Mouse (Mus musculus) stomach, embryonic 15.5 days (tissue): ENCODE measurements at regions not wholly inside any gene's neighbourhood (a gene's known extent, or its start where the extent isn't known, plus 50 kb on each side); places are given as distances from the start of the nearest gene placed in this dataset.

Experiments used
- ATAC-seq: fragments of 200-750 bp; cut with Nextera tagmentation; 2 replicates; pipeline ENCODE4 v1.8.0; 2017; ENCODE audit warnings: low read depth, moderate number of reproducible peaks, moderate TSS enrichment; ENCODE audit not compliant: insufficient read depth, low FRiP score
- H3K27ac ChIP-seq: fragments of 300-500 bp; sonication (generic); 2 replicates; pipeline ENCODE4 v1.5.1; 2015; ENCODE audit warnings: mild to moderate bottlenecking, inconsistent platforms
- H3K27me3 ChIP-seq: fragments of 300-500 bp; sonication (generic); replicated peaks from 2 replicates; pipeline ENCODE4 v1.6.1; 2015; ENCODE audit warnings: inconsistent platforms
- H3K36me3 ChIP-seq: fragments of 300-500 bp; sonication (generic); 2 replicates; pipeline ENCODE4 v1.6.1; 2015; ENCODE audit warnings: inconsistent platforms
- H3K4me1 ChIP-seq: fragments of 300-500 bp; sonication (generic); 2 replicates; pipeline ENCODE4 v1.6.1; 2015; ENCODE audit warnings: inconsistent platforms
- H3K4me2 ChIP-seq: fragments of 300-500 bp; sonication (generic); 2 replicates; pipeline ENCODE4 v1.6.1; 2015; ENCODE audit warnings: mild to moderate bottlenecking, inconsistent platforms
- H3K4me3 ChIP-seq: fragments of 300-500 bp; sonication (generic); replicated peaks from 2 replicates; pipeline ENCODE4 v1.5.1; 2015; ENCODE audit warnings: inconsistent platforms
- H3K9ac ChIP-seq: fragments of 300-500 bp; sonication (generic); 2 replicates; pipeline ENCODE4 v1.6.1; 2015; ENCODE audit warnings: inconsistent platforms
- H3K9me3 ChIP-seq: fragments of 300-500 bp; sonication (generic); 2 replicates; pipeline ENCODE4 v1.6.1; 2016; ENCODE audit warnings: inconsistent platforms
- WGBS: fragments of 180-500 bp; shearing (Covaris S2); methylation state at CpG from one replicate; pipeline ENCODE4 v1.1.7; 2015; 5-methylcytosine and 5-hydroxymethylcytosine counted together

DNA sequence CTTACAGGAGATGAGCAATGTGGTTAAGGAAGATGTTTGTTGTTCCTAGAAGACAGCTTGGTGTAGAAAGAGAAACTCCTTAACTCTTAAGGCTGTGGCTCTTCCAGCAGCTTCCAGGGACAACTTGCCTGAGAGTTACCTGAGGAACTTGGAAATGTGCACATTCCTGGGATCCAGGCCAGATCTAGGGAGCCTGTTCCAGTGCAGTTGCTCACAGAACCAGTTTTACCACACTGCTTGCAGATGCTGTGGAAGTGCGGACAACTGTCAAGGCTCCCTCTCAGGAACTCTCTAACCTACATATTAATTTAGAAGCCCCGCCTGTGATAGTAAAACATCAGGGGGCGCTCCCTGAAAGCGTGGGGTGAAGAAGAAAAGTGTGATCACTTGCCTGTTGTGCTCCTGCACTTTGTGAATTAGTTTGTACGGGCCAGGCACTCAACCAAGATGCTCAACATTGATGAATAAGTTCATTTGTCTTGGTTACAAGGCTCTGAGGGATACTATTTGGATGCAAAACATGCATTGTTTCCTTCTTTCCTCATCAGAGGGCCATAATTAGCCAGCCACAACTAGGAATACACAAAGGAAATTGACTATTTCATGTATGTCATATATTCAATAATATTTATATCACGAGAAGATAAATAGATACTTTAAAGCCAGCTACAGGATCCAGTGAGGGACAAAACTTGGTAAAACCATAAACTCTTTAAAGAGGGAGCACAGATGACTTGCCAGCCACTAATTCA lies 357.1 kb upstream of the Adgrl2 start:
- no peak for ATAC-seq
- Histone ChIP-seq H3K4me2 (no peak overlapping the region), H3K9me3 (no peaks in the 10 kb centered on the region), H3K36me3 (no peaks in the 10 kb centered on the region), H3K9ac (no peak overlapping the region), H3K4me3 (no peak overlapping the region), H3K27ac (no peak overlapping the region; the same call in 1 of the 2 replicates), H3K4me1 (peaks cover 3% of the 10 kb centered on the region; the same call in 1 of the 2 replicates), H3K27me3 (no peaks in the 10 kb centered on the region)
- WGBS: 37% methylated on average over 6 of the region's 6 CpGs

DNA sequence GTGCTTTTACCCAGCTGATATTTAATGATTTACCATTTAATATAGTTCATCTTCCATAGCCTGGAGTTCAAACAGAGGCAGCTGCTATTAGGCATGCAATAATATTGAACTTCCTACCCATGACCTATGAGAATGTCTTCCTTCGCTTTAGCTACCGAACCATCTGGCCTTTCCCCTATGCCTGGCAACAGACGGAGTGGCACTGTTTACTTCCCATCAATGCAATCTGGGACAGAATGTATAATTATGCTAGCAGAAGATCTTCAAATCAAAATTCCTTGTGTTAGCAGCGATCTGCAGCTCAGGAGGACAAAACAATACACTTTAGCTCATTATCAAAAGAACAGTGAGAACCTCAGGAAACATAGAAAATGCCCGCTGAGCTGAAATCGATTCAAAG lies 352.2 kb upstream of the Adgrl2 start:
- H3K27ac ChIP-seq: no peak overlapping the region
- no peaks in the 10 kb centered on the region for H3K36me3 ChIP-seq
- H3K4me1 ChIP-seq: no peaks in the 10 kb centered on the region; the same call in 1 of the 2 replicates
- H3K9me3 ChIP-seq: no peaks in the 10 kb centered on the region
- H3K4me3 ChIP-seq: no peak overlapping the region
- ATAC-seq: no peak
- no peak overlapping the region for H3K4me2 ChIP-seq
- no peak overlapping the region for H3K9ac ChIP-seq
- 76% methylated on average over 6 of the region's 6 CpGs for WGBS
- no peaks in the 10 kb centered on the region for H3K27me3 ChIP-seq

DNA sequence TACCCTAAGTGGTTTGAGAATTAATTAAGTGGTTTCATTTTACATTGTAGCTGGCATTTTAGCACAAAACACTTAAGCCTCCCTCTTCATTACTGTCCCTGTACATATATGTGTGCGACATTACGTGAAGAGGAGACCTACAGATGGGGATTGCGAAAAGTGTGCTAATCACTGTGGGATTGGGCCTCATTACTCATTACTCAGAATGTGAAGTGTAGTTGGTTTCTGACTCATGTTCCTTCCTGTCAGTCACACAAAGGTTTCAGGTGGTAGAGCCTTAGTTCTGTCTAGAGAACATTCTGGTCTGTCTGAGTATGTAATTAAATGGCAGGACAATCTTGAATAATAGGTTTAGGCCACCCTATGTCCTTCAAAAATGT lies 349.0 kb upstream of the Adgrl2 start:
- H3K36me3 ChIP-seq: no peaks in the 10 kb centered on the region
- H3K9me3 ChIP-seq: no peaks in the 10 kb centered on the region
- 94% methylated on average over 3 of the region's 3 CpGs for WGBS
- H3K4me2 ChIP-seq: no peak overlapping the region
- no peak for ATAC-seq
- no peak overlapping the region for H3K27ac ChIP-seq
- no peaks in the 10 kb centered on the region for H3K4me1 ChIP-seq
- no peak overlapping the region for H3K9ac ChIP-seq
- no peaks in the 10 kb centered on the region for H3K27me3 ChIP-seq
- H3K4me3 ChIP-seq: no peak overlapping the region

DNA sequence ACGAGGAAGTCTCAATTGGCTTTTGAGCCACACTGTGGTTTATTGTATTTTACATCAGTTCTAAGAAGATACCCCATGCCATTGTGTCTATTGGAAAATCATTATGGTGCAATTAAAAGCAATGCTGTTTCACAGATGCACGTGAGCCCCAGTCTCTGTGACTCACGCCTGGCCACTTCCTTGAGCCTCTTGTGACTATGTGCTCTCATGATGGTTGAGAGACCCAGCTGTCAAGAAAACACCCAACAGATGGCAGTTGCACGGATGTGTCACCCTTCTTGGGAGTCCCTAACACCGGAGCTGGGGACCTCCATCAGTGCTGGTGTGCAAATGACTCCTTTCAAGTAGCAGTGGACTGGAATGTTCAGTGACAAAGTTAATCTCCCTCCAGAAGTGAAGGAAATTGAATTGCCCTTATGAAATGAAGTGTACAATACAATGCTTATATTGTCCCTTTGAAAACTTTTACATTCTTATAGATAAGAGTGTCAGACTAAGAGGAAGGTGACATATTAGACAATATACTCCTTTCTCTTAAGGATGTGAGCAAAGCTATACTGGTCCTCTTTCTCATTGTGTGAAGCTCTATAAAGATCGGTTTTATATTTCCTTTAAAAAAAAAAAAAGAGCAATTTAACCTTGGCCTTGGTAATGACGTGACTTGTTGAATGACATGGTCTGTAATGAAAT lies 348.5 kb upstream of the Adgrl2 start:
- Histone ChIP-seq H3K9ac (no peak overlapping the region), H3K27me3 (no peaks in the 10 kb centered on the region), H3K9me3 (no peaks in the 10 kb centered on the region), H3K4me2 (no peak overlapping the region), H3K36me3 (no peaks in the 10 kb centered on the region), H3K4me3 (no peak overlapping the region), H3K4me1 (no peaks in the 10 kb centered on the region), H3K27ac (no peak overlapping the region)
- 67% methylated on average over 7 of the region's 7 CpGs for WGBS
- ATAC-seq: no peak

DNA sequence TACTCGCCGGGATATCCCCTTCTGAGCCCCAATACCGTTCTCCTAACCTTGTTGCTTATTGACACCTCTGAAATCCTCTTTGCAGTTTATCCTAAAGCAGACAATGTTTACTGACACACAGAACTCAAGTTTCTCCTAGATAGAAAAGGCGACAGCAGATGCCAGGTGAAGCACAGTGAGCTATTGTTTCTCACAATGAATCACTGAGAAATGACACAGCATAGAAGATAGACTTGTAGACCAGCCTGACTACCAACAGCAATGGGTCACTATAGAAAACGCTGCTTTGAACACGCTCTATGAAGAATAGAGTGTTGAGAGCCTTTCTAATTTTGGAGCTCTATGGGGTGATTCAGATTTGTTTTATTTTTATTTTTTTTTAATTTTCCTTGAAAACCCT lies 344.9 kb upstream of the Adgrl2 start:
- Histone ChIP-seq H3K4me2 (no peak overlapping the region), H3K9me3 (no peaks in the 10 kb centered on the region), H3K27me3 (no peaks in the 10 kb centered on the region), H3K36me3 (no peaks in the 10 kb centered on the region), H3K4me1 (peaks cover 7% of the 10 kb centered on the region; the same call in 1 of the 2 replicates), H3K9ac (no peak overlapping the region), H3K27ac (no peak overlapping the region), H3K4me3 (no peak overlapping the region)
- 74% methylated on average over 6 of the region's 6 CpGs for WGBS
- ATAC-seq: no peak

DNA sequence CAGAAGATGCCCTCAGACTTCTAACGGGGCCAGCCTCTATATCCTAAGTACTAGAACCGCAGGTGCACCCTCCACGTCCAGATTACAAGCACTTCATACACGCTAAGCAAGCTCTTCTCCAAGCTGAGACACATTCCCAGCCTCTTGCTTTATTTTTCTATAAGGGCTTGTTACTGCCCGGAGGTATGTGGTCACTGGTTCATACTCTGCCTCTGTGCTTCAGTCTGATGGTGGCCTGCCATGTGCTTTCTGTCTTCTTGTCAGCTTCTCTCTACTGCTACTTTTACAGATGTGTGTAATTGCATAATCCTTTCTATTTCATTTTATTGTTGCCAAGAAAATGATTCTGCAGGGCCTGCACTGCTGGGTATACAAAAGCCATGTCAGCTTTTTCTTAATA lies 343.3 kb upstream of the Adgrl2 start:
- Histone ChIP-seq H3K27me3 (no peaks in the 10 kb centered on the region), H3K4me3 (no peak overlapping the region), H3K27ac (no peak overlapping the region), H3K9me3 (no peaks in the 10 kb centered on the region), H3K36me3 (no peaks in the 10 kb centered on the region), H3K4me1 (peaks cover 7% of the 10 kb centered on the region; the same call in 1 of the 2 replicates), H3K4me2 (no peak overlapping the region), H3K9ac (no peak overlapping the region)
- no peak for ATAC-seq
- 68% methylated on average over 5 of the region's 5 CpGs for WGBS

DNA sequence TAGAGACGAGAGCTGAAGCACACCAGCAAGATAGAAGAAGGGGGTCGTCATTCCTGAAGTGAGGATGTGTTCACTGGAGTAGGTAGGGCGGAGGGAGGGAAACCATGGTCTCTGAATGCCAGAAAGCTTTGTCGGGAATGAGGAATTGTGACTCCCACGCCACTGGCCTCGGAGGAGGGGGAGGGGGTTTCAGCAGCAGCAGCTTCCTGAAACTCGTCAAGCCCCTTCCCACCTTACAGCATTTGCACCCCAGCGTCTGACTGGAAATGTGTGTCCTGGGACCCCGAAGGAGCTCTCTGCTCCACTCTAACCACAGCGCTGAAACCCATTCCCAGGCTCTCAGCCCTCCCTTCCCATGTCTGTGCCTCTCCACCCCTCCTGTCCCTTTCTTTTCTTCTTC lies 342.8 kb upstream of the Adgrl2 start:
- no peaks in the 10 kb centered on the region for H3K27me3 ChIP-seq
- H3K4me3 ChIP-seq: no peak overlapping the region
- no peak overlapping the region for H3K9ac ChIP-seq
- no peaks in the 10 kb centered on the region for H3K36me3 ChIP-seq
- H3K4me2 ChIP-seq: no peak overlapping the region
- no peak overlapping the region for H3K27ac ChIP-seq
- peaks cover 7% of the 10 kb centered on the region; the same call in 1 of the 2 replicates for H3K4me1 ChIP-seq
- no peak for ATAC-seq
- H3K9me3 ChIP-seq: no peaks in the 10 kb centered on the region
- WGBS: 40% methylated on average over 10 of the region's 10 CpGs

DNA sequence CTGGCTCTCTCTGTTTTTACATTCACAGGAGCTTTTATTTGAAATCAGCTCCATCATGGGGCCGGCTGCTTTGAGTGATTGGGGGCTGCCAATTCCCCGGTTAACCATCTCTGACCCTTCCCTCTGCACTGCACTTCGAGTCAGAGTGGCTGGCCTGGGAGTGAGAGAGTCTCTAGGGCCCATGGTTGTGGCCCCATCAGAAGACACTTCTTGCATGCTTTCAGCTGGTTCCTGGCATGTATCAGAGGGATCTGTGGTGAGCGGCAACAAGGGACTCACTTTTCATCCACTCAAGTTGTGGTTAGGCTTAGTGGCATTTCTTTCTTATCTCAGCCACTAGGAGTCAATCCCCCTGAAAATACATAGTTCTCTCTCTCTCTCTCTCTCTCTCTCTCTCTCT lies 341.8 kb upstream of the Adgrl2 start:
- no peak for ATAC-seq

DNA sequence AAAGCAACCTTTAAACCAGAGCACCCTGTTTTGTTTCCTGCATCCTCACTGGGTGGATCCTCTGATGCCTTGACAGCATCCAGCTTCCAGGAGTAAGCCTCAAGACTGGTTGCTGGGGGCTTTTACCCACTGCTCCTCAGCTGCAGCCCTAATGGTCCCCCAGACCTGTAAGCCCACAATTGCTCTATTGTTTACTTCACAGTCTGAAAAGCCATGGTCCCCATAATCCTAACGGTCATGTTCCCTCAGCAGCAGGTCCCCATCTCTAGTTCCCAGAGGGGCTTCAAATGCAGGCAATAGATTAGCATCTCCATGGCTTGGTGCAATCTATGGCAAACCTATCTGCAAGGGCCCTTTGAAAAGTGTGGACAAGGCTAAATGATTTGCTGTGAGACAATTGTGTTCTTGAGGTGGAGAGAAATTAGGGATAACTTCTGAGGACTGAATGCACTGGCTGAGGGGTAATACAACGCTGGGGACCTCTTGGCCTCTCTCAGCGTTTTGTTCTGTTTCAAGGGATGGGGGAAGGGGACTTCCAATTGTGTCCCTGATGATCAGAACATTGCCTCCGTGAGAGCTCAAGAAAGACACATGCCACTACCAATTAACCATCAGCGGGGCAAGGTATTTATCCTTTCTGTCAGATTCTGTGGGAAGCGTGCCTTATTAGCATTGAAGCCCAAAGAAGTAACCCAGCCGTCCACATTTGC lies 341.1 kb upstream of the Adgrl2 start:
- ATAC-seq: no peak
- Histone ChIP-seq H3K27me3 (no peaks in the 10 kb centered on the region), H3K4me1 (peaks cover 7% of the 10 kb centered on the region; the same call in 1 of the 2 replicates), H3K9ac (no peak overlapping the region), H3K4me2 (no peak overlapping the region), H3K36me3 (no peaks in the 10 kb centered on the region), H3K4me3 (no peak overlapping the region), H3K9me3 (no peaks in the 10 kb centered on the region), H3K27ac (no peak overlapping the region)
- WGBS: 59% methylated on average over 7 of the region's 7 CpGs

More for the DNA sequence above, 341.8 kb upstream of the Adgrl2 start:
- H3K27me3 ChIP-seq: no peaks in the 10 kb centered on the region
- no peak overlapping the region for H3K27ac ChIP-seq
- no peak overlapping the region for H3K4me2 ChIP-seq
- no peak overlapping the region for H3K9ac ChIP-seq
- no peaks in the 10 kb centered on the region for H3K36me3 ChIP-seq
- WGBS: 35% methylated on average over 4 of the region's 4 CpGs
- no peaks in the 10 kb centered on the region for H3K9me3 ChIP-seq
- no peak overlapping the region for H3K4me3 ChIP-seq
- peaks cover 7% of the 10 kb centered on the region; the same call in 1 of the 2 replicates for H3K4me1 ChIP-seq

DNA sequence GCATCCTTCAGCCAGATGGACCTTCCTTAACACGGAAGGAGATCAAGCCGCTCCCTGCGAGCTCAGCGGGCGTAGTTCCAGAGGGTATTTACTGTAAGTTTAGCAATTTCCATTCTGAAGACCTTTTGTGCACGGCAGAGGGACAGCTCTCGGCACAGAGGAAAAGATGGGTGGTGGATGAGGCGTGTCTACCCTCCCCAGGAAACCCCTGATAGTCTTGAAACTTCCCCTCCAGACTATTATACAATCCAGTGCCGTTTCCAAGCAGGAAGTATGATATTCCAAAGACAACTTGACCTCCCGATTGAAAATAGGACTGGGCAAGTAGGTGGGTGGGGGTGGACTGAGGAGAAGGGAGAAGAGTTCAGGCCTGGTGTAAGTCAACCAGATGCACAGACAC lies 340.4 kb upstream of the Adgrl2 start:
- Histone ChIP-seq H3K4me3 (no peak overlapping the region), H3K36me3 (no peaks in the 10 kb centered on the region), H3K27ac (no peak overlapping the region), H3K9me3 (no peaks in the 10 kb centered on the region), H3K27me3 (no peaks in the 10 kb centered on the region), H3K4me2 (no peak overlapping the region), H3K9ac (no peak overlapping the region), H3K4me1 (peaks cover 7% of the 10 kb centered on the region; the same call in 1 of the 2 replicates)
- ATAC-seq: no peak; the same call in 1 of the 2 replicates
- 66% methylated on average over 10 of the region's 10 CpGs for WGBS

DNA sequence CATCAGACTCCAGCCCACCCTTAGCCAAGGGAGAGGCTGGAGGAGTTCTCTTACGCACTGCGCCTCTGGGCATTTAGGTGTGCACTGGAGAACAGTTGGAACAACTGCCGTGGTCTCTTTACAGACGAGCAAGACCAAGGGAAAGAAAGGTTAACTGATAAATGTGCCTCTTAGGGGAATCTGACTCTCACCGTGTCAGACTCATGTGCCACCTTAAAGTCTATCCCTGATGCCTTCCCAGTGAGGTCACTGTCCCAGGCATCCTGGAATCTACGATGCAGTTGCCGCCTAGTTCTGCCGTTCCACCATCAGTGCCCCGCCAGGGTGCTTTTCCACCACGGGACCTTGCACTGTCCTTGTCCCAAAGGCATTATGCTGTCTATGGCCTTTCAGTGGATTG lies 339.7 kb upstream of the Adgrl2 start:
- Histone ChIP-seq H3K4me3 (no peak overlapping the region), H3K27ac (no peak overlapping the region)
- no peak for ATAC-seq

DNA sequence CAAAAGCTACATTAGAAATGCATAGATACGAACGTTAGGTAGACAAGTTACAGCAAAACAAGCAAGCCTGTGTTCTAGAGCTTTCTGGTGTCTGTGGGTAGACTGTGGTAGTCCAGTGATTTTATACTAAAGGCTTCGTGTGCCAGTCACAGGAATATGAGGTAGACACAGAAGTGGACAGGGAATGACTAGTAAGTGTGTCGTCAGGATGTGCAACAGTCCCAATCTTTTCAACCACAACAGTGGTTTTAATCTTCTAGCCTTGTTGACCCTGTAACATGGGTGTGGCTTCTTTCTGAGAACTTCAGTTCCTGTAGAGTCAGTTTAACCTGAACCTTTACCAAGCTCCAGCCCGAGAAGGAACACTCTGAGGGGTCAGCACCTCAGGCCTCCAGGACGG lies 339.3 kb upstream of the Adgrl2 start:
- no peaks in the 10 kb centered on the region for H3K36me3 ChIP-seq
- H3K4me2 ChIP-seq: no peak overlapping the region
- no peak overlapping the region for H3K4me3 ChIP-seq
- ATAC-seq: no peak
- no peak overlapping the region for H3K9ac ChIP-seq
- no peaks in the 10 kb centered on the region for H3K27me3 ChIP-seq
- 79% methylated on average over 6 of the region's 6 CpGs for WGBS
- no peaks in the 10 kb centered on the region for H3K9me3 ChIP-seq
- peaks cover 7% of the 10 kb centered on the region; the same call in 1 of the 2 replicates for H3K4me1 ChIP-seq
- no peak overlapping the region for H3K27ac ChIP-seq

More for the DNA sequence above, 339.7 kb upstream of the Adgrl2 start:
- Histone ChIP-seq H3K9me3 (no peaks in the 10 kb centered on the region), H3K27me3 (no peaks in the 10 kb centered on the region), H3K9ac (no peak overlapping the region), H3K4me1 (peaks cover 7% of the 10 kb centered on the region; the same call in 1 of the 2 replicates), H3K4me2 (no peak overlapping the region), H3K36me3 (no peaks in the 10 kb centered on the region)
- 88% methylated on average over 10 of the region's 10 CpGs for WGBS
